18 mouse cellular contexts compared by ENCODE assay signal in the genomic region with DNA sequence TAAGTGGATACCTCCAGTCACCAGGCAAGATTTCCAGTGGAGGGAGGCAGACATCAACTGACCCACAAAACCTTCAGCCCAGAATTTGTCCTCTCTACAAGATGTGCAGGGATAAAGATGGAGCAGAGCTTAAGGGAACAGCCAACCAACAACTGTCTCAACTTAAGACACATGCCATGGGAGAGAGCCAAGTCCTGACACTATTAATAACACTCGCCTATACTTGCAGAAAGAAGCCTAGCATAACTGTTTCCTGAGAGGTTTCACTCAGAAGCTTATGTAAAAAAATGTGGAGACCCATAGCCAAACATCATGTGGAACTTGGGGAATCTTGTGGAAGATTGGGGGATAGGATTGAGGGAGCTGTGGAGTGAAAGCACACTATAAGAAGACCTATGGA.
"Had no signal": no experiment of that assay in that cellular context is flagged by ENCODE, and none has a peak within 500 bp of the region (broad histone marks: within the 10 kb centered on the region; RNA-seq: fewer than 3 reads in every experiment).

No protein-coding gene starts in this region.

- H3K27me3 ChIP-seq: limb, embryonic 15.5 days; midbrain, embryonic 12.5 days; neural tube, embryonic 13.5 days had no signal

- H3K4me1 ChIP-seq: limb, embryonic 15.5 days had no signal

- H3K9me3 ChIP-seq: limb, embryonic 15.5 days; midbrain, embryonic 12.5 days; neural tube, embryonic 13.5 days had no signal

- H3K4me3 ChIP-seq: layer of hippocampus, adult 2 months; limb, embryonic 15.5 days; midbrain, embryonic 12.5 days; myocyte; neural tube, embryonic 13.5 days had no signal

- DNase-seq: kidney, adult 2 months; kidney, postnatal 25 days; layer of hippocampus, adult 9-11 months; liver, postnatal 0 days; lung, embryonic 14.5 days; thymus, postnatal 25 days had no signal

- ATAC-seq: liver, postnatal 0 days; lung, postnatal 0 days; midbrain, embryonic 16.5 days had no signal

- H3K9ac ChIP-seq: limb, embryonic 15.5 days; liver, embryonic 14.5 days; liver, postnatal 0 days; lung, embryonic 14.5 days; midbrain, embryonic 12.5 days; neural tube, embryonic 13.5 days had no signal

- H3K27ac ChIP-seq: kidney, postnatal 0 days; layer of hippocampus, adult 2 months; limb, embryonic 15.5 days; liver, embryonic 14.5 days; macrophage; midbrain, embryonic 12.5 days; neural tube, embryonic 13.5 days; stomach, postnatal 0 days had no signal

- H3K36me3 ChIP-seq: limb, embryonic 15.5 days; midbrain, embryonic 12.5 days; neural tube, embryonic 13.5 days had no signal

- H3K4me2 ChIP-seq: limb, embryonic 15.5 days; liver, embryonic 11.5 days; lung, embryonic 14.5 days; midbrain, embryonic 12.5 days; neural tube, embryonic 13.5 days had no signal
